Mouse (Mus musculus): ENCODE results near the gene Hpcal1. TPM values are rescaled to one million over a fixed set of nuclear protein-coding genes. Genes with fewer than 3 reads are reported as not detected.

The Hpcal1 gene
- polyA plus RNA-seq, 1 experiment: 169 TPM

DNA sequence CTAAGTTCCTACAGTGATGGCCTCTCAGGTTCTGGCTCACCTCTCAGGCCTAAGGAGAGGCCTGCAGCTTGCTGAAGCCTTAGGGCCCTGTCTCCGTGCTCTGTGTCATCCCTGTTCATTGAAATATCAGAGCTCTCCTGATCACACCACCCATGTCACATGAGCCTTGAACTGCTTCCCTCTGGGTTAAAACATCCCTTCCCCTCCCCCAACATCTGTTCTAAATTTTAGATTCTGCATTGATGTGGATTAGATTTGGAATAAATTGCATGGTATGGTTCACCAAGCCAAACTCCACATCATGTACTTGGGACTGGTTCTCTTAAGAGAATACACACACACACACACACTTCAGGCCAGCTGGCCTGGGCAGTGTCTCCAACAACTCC is 32.5 kb downstream of the Hpcal1 start:
- Histone ChIP-seq H3K4me3 (ENCODE audit: insufficient read depth, low read length) (no peak overlapping the region), H3K4me1 (ENCODE audit: control insufficient read depth, insufficient read depth, low read length) (peaks cover 46% of the 10 kb centered on the region), H3K27ac (ENCODE audit: insufficient read depth, low read depth, low read length) (no peak overlapping the region)
- TF ChIP-seq CTCF (IDR thresholded peaks at IDR 0.05; ENCODE audit: low read depth, low read length) (no peak), POLR2A (IDR thresholded peaks at IDR 0.05; ENCODE audit: borderline replicate concordance, low read depth, low read length) (no peak)

DNA sequence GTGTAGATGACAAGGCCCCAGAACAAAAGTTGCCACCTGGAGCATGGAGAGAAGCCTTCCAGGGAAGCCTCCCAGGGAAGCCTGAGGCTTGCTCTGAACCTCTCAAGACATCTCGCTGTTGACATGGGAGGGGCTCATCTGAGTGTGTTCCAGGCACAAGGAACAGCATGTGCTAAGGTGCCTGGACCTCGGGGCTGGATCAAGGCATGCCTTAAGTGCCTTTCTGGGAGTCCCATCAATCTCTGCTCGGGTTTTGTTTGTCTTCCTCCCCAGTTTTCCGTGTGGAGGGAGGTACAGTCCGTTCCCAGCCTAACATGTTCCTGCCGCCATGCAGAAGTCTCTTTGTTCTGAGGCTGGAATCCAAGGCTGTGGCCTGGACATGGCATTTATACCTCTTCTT is 33.3 kb downstream of the Hpcal1 start:
- H3K27ac ChIP-seq (ENCODE audit: insufficient read depth, low read depth, low read length): peak overlapping the region; percentile 52

DNA sequence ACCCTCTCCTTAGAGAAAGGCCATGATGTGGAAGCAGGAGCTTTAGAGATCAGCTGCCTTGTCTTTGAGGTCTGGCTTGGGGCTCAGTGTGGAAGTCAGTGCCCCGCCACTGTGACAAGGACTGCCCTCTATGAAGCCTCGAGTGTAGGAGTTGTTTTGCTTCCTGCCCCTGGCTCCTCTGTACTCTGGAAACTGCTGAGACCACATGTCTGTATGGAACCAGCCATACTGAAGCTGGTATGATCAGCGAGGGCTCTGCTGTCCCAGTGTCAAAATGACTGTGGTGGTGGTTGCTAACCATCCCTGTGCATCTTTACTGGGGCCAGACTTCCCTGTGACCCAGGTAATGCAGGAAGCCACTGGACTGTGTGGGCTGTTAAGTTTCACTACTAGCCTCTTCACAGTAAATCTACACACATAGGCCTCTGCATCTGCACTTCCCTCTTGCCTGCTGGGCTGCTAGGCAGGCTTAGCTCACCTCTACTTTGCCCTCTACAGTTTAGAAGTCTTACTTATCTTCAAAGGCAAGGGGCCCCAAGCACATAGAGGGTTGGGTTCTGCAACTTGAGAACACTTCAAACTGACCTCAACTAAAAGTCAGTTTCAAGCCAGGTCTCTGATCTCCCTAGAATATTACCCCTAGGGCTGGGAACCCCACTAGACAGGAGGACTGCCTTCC is 33.9 kb downstream of the Hpcal1 start:
- Histone ChIP-seq H3K4me3 (ENCODE audit: insufficient read depth, low read length) (no peak overlapping the region), H3K4me1 (ENCODE audit: control insufficient read depth, insufficient read depth, low read length) (peaks cover 46% of the 10 kb centered on the region), H3K27ac (ENCODE audit: insufficient read depth, low read depth, low read length) (peak overlapping the region; percentile 52)
- no peak for TF ChIP-seq CTCF (IDR thresholded peaks at IDR 0.05; ENCODE audit: low read depth, low read length)
- TF ChIP-seq POLR2A (IDR thresholded peaks at IDR 0.05; ENCODE audit: borderline replicate concordance, low read depth, low read length): no peak

More for the DNA sequence above, 33.3 kb downstream of the Hpcal1 start:
- TF ChIP-seq POLR2A (IDR thresholded peaks at IDR 0.05; ENCODE audit: borderline replicate concordance, low read depth, low read length): no peak
- TF ChIP-seq CTCF (IDR thresholded peaks at IDR 0.05; ENCODE audit: low read depth, low read length): no peak
- no peak overlapping the region for H3K4me3 ChIP-seq (ENCODE audit: insufficient read depth, low read length)
- peaks cover 46% of the 10 kb centered on the region for H3K4me1 ChIP-seq (ENCODE audit: control insufficient read depth, insufficient read depth, low read length)

DNA sequence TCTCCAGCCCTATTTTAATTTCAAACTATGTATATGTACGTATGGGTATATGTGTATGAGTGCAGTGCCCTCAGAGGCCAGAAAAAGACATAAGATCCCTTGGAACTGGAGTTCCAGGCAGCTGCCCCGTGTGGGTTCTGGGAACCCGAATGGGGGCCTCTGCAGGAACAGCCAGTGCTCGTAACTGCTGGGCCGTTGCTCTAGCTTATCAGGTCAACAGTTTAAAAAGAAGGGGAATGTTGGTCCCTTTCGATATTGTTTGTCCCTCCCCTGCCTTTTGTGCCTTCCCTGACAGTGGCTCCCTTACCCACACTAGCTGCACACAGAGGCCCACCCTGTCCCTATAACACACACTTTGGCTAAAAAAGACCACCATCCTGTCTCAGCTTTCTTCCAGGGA is 34.9 kb downstream of the Hpcal1 start:
- H3K4me1 ChIP-seq (ENCODE audit: control insufficient read depth, insufficient read depth, low read length): peaks cover 46% of the 10 kb centered on the region
- no peak overlapping the region for H3K4me3 ChIP-seq (ENCODE audit: insufficient read depth, low read length)
- H3K27ac ChIP-seq (ENCODE audit: insufficient read depth, low read depth, low read length): no peak overlapping the region; the same call in 1 of the 2 replicates
- no peak for TF ChIP-seq CTCF (IDR thresholded peaks at IDR 0.05; ENCODE audit: low read depth, low read length)
- TF ChIP-seq POLR2A (IDR thresholded peaks at IDR 0.05; ENCODE audit: borderline replicate concordance, low read depth, low read length): no peak

DNA sequence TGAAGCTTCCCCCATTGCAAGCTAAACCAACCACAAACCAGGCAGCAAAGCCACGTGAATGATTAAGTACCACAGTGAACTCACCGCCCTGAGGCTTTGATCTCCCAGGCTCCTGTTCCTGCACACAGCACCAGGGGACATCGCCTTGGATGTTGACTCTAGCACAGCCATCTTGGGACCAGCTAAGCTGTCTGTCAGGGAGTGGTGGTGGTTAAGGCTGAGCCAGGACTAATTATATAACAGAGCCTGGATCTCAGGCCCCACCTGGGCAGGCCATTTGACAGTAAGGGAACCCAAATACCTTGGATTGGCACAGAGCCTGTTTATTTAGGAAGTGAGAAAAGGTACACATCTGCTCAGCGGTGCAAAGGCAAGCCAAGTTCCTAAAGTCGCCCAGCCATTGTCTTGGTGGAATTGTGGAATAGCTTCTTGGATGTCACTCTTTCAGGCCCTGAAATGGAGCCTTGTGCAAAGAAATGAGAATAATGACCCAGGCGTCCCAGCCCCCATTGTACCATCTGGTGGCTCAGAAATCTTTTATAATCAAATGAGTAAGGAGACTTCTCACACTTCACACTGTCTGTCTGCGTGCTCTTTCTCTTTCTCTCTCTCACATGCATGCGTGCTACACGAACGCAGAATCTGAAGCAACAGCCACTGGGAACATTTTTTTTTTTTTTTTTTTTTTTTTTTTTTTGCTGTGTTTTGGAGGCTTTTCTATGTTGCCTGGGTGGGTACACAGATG is 36.1 kb downstream of the Hpcal1 start:
- no peak overlapping the region for H3K27ac ChIP-seq (ENCODE audit: insufficient read depth, low read depth, low read length)
- H3K4me1 ChIP-seq (ENCODE audit: control insufficient read depth, insufficient read depth, low read length): peaks cover 46% of the 10 kb centered on the region

DNA sequence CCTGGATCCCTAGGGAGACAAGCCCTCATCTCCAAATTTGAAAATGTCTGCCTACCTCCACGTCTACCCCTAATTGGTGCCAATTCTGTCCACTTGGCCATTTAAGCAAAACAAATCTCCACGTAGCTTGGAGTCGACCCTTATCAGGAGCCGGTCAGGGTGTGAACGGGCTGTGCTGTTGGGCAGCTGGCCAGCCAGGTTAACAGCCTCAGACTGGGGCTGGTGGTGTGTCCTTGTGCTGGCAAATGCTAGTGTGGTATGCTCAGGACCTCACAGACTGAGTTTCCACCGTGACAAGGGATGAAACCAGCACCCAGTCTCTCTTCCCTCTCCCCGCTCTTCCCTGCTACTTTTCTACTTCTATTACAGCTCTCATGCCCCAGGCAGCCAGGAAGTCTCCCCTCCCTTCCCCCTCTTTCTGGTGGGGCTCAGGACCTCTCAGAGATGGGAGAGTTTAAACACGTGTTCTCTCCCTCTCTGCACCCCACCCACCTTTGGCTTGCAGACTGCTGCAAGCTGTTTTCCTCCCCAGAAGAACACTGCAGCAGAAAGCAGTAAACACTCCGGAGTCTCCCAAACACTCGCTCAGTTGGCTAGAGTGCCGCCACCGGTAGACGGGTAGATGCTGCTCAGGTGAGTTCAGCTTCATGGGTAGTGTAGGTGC is 37.2 kb downstream of the Hpcal1 start:
- TF ChIP-seq POLR2A (IDR thresholded peaks at IDR 0.05; ENCODE audit: borderline replicate concordance, low read depth, low read length): no peak
- no peak for TF ChIP-seq CTCF (IDR thresholded peaks at IDR 0.05; ENCODE audit: low read depth, low read length)
- no peak overlapping the region for H3K4me3 ChIP-seq (ENCODE audit: insufficient read depth, low read length)
- H3K27ac ChIP-seq (ENCODE audit: insufficient read depth, low read depth, low read length): no peak overlapping the region
- H3K4me1 ChIP-seq (ENCODE audit: control insufficient read depth, insufficient read depth, low read length): peaks cover 39% of the 10 kb centered on the region

More for the DNA sequence above, 36.1 kb downstream of the Hpcal1 start:
- TF ChIP-seq CTCF (IDR thresholded peaks at IDR 0.05; ENCODE audit: low read depth, low read length) (no peak), POLR2A (IDR thresholded peaks at IDR 0.05; ENCODE audit: borderline replicate concordance, low read depth, low read length) (no peak)
- H3K4me3 ChIP-seq (ENCODE audit: insufficient read depth, low read length): no peak overlapping the region

DNA sequence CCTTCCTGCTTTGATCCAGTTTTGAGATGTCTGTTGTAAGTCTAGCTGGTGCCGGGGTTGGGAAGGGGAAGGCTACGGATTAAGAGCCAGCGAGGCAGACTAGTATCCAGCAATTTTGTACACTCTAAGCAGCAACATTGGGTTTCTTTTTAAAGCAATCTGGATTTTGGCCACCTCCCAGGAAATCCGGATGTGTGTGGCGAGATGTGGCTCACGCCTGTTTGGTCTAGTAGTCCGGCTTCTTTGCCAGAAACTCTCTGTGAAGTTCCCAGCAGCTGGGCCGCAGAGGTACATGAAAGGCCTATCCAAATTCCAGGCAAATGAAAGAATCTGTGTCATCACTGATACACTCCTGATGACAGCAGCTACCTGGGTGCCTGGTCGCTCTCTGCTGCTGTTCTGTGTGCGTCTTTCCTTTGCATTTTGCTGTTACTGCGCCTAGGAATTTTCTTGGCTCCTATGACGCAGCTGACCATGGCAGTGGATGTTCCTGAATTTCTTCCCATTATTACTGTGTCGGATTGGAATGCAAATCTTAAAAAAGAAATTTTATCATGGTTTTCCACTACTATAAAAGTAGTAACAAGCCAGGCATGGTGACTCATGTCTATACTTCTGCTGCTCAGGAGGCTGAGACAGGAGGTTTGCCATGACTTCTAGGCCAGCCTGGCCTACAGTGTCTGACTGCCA is 38.7 kb downstream of the Hpcal1 start:
- H3K27ac ChIP-seq (ENCODE audit: insufficient read depth, low read depth, low read length): no peak overlapping the region
- TF ChIP-seq CTCF (IDR thresholded peaks at IDR 0.05; ENCODE audit: low read depth, low read length): no peak
- TF ChIP-seq POLR2A (IDR thresholded peaks at IDR 0.05; ENCODE audit: borderline replicate concordance, low read depth, low read length): no peak

DNA sequence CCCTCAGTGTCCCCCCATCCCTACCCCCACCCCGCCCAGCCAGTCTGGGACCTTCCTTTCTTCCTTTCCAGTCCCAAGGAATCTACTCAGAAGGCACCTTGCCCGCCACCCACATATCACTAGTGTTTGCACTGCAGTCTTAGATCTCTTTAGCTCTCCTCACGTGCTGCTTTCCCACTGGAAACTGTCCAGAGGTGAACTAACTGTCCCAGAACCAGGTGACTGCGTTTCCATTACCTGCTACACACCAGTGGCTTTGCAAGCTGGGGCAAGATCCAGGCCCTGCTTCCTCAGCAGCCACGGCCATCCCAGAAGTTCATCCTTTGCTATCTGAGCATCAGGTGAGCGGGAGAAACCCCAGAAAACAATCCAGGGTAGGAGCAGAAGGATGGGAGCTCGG is 41.4 kb downstream of the Hpcal1 start:
- H3K27ac ChIP-seq (ENCODE audit: insufficient read depth, low read depth, low read length): no peak overlapping the region
- no peaks in the 10 kb centered on the region for H3K4me1 ChIP-seq (ENCODE audit: control insufficient read depth, insufficient read depth, low read length)
- TF ChIP-seq CTCF (IDR thresholded peaks at IDR 0.05; ENCODE audit: low read depth, low read length): no peak
- no peak for TF ChIP-seq POLR2A (IDR thresholded peaks at IDR 0.05; ENCODE audit: borderline replicate concordance, low read depth, low read length)
- no peak overlapping the region for H3K4me3 ChIP-seq (ENCODE audit: insufficient read depth, low read length)

More for the DNA sequence above, 38.7 kb downstream of the Hpcal1 start:
- Histone ChIP-seq H3K4me3 (ENCODE audit: insufficient read depth, low read length) (no peak overlapping the region), H3K4me1 (ENCODE audit: control insufficient read depth, insufficient read depth, low read length) (peaks cover 24% of the 10 kb centered on the region)

DNA sequence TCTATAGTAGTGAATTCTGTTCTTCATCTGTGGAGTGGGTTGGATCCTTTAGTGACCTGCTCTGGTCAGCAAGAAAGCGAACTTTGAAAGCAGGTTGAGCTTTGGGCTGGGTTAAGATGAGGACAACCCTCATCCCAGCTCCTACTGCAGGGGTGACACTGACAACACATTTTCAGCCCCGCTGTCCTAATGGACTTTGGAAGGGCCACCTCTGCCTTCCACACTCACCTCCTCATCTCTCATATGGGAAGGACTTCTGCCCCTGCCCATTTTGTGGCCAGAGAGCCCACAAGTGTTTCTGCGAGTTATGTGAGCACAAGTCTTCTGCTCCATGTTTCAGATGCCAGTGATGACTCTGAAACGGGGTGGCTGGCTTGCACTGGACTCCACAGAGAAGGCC is 41.9 kb downstream of the Hpcal1 start:
- no peak overlapping the region for H3K4me3 ChIP-seq (ENCODE audit: insufficient read depth, low read length)
- no peaks in the 10 kb centered on the region for H3K4me1 ChIP-seq (ENCODE audit: control insufficient read depth, insufficient read depth, low read length)
- TF ChIP-seq CTCF (IDR thresholded peaks at IDR 0.05; ENCODE audit: low read depth, low read length) (no peak), POLR2A (IDR thresholded peaks at IDR 0.05; ENCODE audit: borderline replicate concordance, low read depth, low read length) (no peak)
- H3K27ac ChIP-seq (ENCODE audit: insufficient read depth, low read depth, low read length): no peak overlapping the region

Measured in bone marrow macrophage, adult 2 months (primary cell).